Mouse (Mus musculus): Measurements from ENCODE around the gene Edem3. TPM values are rescaled to one million over a fixed set of nuclear protein-coding genes. Genes with fewer than 3 reads are reported as not detected.
A peak's percentile ranks its signal among the peaks of the same experiment; 100 is the strongest.

Gene Edem3
- 10 to 100 TPM; 17.8 to 21.3 TPM for total RNA-seq (2021)
- long read RNA-seq, experiment 1, full-length matches to known transcripts: 2 of 9 reads
- long read RNA-seq, experiment 1, partial matches to known transcripts: 1 of 9 reads
- long read RNA-seq, experiment 1, other reads (novel, unspliced or antisense): 6 of 9 reads
- long read RNA-seq, experiment 2, full-length matches to known transcripts: 1 of 5 reads
- long read RNA-seq, experiment 2, partial matches to known transcripts: 1 of 5 reads
- long read RNA-seq, experiment 2, other reads (novel, unspliced or antisense): 3 of 5 reads

DNA sequence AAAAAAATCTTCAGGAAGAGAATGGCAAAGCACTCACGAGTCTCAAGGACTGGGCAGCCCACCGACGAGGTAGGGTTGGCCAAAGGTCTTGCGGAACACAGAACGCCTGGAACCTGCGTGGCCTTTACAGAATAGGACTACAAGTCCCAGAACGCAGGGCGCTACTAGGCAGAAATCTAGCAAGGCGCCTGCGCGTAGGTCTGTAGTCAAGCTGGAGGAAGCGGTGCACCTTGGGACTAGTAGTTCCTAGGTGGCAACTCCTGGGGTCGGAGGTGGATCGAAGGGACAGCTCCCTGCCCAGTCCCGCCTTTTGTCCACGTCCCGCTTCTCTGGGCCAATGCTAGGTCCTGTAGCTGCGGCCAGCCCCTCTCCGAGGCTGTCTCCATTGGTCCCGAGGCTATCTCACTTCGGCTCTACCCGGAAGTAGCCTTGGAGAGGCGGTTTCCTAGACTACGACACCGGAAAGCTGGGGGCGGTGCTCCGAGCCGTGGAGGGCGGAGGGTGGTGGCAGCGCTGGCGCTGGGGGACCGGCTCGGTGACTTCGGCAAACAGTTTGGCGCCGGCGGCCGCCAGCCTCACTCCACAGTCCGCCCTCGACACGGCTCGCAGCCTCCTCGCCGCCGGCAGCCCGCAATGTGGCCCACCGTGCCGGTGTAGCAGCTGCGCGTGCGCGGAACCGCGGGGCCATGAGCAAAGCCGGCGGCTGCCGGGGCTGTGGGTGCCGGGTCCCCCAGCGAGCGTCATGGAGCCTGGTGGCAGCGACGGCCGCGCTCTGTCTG lies at the start of gene Edem3:
TSS of gene Edem3 (plus strand) at position 491 of the 779 bp plus-strand sequence.
- intact Hi-C loops (cut with DNase I): no loop called here
- peak; percentile 89 to 97 for DNase-seq

DNA sequence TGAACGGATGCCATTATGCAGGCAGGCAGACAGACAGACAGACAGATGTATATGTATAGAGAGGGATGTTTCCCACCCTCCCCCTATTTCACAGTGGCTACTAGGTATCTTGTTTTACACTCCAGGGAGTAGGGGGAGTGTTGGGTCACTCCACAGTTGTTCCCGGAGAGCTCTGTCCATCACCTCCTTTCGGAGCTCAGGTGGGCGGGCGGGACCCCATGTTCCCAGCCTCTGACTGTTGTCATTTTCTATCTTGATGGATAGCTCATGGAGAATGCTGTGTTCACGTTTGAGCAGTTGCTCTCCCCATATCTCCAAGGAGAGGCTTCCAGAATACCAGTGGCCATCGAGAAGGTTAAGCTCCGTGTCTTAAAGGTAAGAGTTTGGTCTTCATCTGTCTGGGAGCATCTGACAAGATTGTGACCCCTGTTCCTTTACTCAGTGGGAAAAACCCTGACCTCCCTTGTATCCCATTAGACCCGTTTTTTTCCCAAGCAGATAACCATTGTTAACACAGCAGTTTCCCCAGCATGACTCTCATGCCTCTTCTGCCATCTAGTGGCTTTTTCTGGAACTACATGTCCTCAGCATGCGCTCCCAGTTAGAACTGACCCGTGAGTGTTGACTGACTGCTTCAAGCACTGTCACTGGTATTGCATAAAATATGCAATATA lies 49.3 kb upstream of the Edem3 start:
- peak; percentile 47 to 70 for DNase-seq
- intact Hi-C loops (cut with DNase I): loop anchor here (1.0 to 5.0 kb wide), 3 partner anchors 64 to 204 kb away; partner anchors contain the start of gene Rnf2

DNA sequence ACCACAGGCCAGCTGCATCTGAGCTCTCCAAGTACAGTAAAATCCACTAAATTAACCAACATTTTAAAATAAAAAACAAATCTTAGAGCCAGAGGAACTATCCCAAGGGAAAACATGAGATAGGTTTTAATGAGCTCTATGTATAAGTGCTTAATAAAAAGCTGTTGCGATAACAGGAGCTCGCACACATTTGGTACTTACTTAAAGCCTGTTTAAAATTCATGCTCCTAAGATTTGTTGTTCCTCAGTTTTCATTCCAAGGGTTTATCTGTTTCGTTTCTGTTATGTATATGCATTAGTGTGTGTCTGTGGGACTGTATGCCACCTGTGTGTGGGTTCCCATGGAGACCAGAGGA lies 48.8 kb upstream of the Edem3 start:
- intact Hi-C loops (cut with DNase I): loop anchor here (1.0 to 5.0 kb wide), 3 partner anchors 64 to 204 kb away; partner anchors contain the start of gene Rnf2
- no peak for DNase-seq

DNA sequence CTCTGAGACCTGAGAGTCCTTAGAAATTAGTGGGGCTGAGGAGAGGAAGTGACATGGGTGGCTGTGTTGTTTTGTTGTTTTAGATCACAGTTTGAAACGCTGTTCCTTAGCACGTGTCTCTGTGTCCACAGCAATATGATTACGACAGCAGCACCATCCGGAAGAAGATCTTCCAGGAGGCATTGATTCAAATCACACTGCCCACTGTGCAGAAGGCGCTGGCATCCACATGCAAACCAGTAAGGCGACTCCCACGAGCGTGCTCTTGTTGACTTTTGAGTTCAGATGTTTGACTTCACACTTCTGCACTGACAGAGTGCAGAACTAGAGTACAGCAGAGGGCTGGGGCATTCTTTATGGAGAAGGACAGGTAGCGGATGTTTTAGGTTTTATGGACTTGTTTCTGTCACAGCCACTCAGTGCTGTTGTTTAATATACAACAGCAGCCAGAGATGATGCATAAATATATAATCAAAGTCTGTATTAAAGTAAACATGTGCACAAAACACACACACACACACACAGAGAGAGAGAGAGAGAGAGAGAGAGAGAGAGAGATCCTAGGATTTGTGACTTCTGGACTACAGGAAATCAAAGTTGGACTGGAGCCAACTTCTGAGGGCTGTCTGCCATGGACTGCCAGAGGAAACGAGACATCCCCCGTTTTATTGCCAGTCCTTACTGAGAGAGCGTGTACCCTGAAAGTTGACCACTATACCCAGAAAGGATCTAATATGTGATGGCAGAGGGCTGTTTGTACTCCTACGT lies 46.0 kb upstream of the Edem3 start:
- intact Hi-C loops (cut with DNase I): loop anchor here (5.0 kb wide), 2 partner anchors 67 to 207 kb away; partner anchors contain the start of gene Rnf2
- no peak for DNase-seq

DNA sequence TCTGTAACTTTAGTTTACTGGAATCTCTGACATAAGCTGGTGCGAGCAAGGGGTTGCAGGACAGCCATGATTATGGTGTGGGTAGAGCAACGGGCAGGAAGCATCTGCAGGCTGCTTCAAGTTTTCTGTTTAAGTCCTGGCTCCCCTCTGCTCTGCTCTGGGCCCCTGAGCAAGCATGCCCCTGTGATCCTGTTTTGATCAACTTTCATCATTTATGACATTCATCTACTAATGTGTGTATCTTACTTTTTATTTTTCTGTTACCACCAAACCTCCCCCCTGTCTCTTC lies 45.5 kb upstream of the Edem3 start:
- DNase-seq: no peak
- intact Hi-C loops (cut with DNase I): loop anchor here (5.0 kb wide), 2 partner anchors 67 to 207 kb away; partner anchors contain the start of gene Rnf2

DNA sequence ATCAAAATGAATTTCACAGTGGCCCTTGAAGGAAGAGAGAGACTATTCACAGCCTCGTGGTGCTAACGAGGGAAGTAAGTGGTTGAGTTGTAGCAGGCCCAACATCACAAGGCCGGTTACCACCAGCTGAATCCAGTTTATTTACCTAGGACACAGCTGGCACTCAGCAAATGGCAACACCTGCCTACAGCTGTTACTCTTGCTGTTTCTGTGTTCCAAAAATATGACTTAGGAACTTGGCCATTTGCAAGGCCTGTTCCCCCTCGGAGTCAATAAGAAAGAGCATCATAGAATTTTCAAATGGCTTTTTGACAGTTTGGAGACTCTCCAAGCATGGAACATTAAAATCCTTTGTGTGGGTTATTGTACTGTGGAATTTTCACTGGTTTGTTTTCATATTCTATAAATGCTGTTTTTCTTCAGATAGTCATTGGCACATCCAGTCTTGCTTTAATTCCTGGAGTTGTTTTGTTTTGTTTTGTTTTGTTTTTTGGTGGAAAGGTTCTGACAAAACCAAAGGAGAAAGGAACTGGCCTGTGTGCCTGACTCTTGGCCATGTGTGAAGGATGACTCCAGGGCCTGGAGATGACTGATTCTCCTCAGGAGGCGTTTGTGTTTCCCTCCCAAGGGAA lies 44.6 kb upstream of the Edem3 start:
- DNase-seq: no peak
- intact Hi-C loops (cut with DNase I): no loop called here

DNA sequence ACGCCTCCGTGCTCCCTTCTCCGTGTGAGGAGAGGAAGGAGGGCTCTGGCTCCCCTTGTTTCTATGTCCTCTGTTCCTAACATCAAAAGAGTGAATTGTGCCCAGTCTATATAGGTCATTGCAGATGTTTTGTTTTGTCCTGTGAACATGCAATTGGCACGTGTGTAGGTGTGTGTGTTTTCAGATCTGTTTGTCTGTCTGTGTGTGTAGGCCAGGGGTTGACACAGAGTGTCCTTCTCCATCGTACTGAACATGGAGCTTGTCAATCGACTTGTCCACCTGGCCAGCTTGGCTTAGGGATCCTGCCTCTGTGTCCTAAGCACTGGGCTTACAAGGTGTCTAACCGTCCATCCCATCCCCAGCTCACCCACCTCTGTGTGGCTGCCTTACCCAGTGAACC lies 44.1 kb upstream of the Edem3 start:
- intact Hi-C loops (cut with DNase I): no loop called here

DNA sequence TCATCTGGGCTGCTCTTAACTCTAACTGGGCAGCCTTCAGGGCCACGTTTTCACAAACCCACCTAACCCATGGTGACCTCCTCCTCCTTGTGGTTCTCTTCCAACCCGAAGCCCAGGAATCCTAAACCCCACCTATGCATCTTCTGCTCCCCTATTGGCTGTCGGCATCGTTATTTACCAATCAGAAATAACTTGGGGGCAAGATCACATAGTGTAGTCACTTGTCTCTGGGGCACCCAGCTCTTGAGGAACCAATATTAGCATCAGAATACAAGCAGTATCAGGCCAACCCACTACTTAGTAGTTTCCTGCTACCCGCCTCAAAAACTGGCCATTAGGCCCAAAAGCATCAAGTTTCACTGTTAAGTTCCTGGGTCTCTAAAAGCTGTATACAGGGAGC lies 42.5 kb upstream of the Edem3 start:
- intact Hi-C loops (cut with DNase I): no loop called here
- no peak for DNase-seq

More for the DNA sequence above, 44.1 kb upstream of the Edem3 start:
- no peak for DNase-seq

DNA sequence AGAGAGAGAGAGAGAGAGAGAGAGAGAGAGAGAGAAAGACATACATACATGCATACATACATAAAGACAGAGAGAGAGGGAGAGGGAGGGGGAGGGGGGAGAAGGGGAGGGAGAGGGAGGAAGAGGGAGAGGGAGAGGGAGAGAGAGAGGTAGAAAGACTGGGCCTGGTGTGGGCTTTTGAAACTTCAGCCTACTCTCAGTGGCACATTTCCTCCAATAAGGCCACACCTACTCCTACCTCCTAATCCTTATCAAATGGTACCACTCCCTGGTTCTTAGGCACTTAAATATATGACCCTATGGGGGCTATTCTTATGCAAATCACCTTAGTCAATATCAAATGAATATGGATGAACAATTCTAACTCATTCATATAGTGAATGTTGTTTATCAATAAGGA lies 41.5 kb upstream of the Edem3 start:
- DNase-seq: no peak
- intact Hi-C loops (cut with DNase I): no loop called here

DNA sequence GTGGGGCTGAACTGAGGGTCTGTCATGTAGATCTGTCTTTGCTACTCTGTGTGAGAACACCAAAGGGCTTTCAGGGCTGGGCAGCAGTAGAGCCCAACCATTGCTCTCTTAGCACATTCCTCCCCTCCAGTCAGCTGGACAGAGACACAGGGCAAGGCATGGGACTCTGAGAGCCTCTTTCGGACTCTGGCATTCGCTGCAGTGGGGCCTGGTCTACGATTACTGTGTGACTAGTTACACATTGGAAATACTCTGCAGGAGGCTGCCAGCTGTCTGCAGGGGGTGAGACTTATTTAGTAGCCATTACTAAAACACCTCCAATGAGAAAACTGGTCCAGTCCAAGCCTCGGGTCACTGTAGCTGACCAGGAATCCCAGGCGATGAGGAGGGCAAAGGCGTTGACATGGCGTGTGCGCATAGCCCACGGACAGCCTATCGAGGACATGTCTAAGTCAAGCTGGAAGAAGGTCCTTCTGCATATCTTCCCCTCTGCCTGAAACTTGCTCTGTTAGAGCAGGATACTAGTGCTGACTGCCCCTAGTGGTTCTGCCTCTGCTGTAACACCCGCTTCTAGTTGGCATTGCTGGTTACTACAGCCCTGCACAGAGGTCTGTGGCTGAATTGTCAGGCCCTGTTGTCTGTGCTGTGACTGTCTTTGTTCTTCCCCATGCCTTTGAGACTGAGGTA lies 39.0 kb upstream of the Edem3 start:
- intact Hi-C loops (cut with DNase I): no loop called here
- DNase-seq: no peak

DNA sequence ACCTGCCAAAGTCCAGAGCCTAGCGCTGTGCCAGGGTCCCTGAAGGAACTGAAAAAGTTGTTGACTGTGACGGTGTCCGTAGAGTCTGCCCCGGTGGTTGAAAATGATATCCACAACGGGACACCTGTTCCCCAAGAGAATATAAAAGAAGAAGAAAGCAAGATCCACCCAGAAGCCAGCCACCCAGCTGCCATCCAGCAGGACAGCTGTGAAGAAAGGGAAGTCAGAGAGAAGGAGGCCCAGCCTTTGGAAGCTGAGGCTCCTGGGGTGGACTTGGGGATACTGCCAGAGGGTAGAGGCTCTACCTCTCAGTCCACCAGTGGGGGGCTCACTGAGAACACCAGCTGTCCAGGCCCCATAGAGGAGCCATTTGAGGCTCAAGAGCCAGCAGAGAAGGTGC lies 37.5 kb upstream of the Edem3 start:
- no peak for DNase-seq
- intact Hi-C loops (cut with DNase I): no loop called here

DNA sequence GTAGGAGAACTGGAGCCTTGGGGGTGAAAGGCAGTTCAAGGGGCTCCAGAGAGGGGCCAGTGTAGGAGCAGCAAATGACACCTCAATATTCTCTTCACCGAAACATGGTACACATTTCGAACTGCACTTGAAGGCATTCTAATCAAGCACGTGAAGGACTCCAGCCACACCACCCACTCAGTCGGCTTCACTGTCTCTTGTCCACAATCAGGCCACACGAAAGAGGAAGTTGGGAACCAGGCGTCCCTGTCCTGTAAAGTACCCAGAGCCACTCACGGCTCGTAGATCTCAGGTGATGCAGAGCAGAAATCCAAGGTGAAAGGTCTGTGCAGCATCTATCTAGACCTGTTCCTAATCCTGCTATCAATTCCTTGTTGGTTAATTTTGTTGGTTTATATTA lies 36.6 kb upstream of the Edem3 start:
- DNase-seq: no peak
- intact Hi-C loops (cut with DNase I): no loop called here

DNA sequence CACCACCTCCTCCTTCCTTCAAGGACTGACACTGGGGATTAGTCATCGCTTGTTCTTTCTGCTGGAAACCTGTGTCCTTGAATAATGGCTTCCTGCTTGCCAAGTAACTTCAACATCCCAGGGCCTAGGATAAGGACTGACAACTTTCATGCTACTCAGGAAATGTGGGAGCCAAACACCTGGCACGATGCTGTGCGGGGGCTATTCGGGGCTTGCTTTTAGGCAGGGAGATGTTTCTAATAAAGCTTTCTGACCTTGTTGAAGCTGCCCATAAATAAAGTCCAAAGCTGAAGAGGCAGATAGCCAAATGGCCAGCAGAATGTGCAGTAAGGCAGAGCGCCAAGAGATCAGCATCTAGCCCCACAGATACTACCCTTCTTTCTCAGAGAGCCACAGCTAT lies 35.3 kb upstream of the Edem3 start:
- intact Hi-C loops (cut with DNase I): no loop called here
- DNase-seq: no peak

DNA sequence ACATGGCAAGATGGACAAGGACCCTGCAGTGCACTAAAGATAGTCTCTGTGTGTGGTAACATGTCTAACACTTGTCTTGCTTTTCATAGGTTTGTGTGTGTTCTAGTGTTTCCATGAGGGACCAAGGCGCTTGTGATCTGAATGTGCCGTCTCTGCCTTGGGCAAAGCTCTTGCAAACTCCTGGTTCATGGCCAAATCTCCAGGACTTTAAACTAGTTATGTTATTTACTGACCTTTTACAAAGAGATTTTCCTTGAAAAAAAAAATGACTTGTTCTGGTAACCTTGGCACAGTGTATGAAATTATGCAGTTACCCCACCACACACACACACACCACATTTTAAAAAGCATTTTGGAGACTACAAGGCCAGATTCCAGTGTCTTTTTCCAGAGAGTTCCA lies 34.6 kb upstream of the Edem3 start:
- intact Hi-C loops (cut with DNase I): no loop called here
- DNase-seq: no peak

DNA sequence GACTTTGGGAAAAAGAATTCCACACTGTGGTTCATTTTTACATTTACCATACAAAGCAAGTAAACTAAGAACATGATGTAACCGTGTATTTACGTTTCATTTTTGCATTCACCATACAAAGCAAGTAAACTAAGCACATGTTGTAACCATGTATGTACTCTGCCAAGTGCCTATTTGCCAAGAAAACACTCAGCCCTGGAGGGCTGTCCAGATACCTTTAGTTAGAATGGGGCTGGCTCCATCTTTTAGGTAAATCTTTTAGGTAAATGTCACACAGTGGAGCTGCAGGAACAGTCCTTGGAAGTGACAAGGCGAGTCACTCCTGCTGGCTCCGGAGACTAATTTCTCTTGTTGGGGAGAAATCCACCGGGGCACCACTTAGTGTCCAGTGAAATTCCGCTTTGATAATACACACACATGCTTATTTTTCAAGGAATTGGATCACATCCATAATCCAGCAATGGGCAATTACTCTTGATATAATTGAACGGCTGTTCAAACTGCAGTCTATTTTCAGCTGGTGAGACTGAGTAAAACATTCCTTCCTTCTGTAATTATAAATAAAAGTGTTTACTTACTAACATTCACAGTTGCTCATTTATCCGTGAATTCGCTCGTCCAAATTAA lies 33.7 kb upstream of the Edem3 start:
- no peak for DNase-seq
- intact Hi-C loops (cut with DNase I): no loop called here

DNA sequence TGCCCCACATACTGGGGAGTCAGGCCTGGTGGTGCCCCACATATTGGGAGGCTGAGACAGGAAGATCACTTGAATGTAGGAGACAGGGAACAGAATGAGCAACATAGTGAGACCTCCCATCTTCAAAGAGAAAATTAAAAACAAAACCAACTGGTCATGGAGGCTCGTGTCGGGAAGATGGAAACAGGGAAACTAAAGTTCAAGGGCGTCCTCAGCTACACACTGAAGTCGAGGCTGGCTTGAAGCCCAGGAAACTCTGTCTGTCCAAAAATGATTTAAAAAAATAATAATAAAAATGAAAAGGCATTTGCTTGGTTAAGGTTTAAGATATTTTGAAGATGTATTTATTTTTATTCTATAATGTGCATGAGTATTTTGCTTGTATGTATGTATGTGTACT lies 31.4 kb upstream of the Edem3 start:
- intact Hi-C loops (cut with DNase I): no loop called here
- no peak for DNase-seq

DNA sequence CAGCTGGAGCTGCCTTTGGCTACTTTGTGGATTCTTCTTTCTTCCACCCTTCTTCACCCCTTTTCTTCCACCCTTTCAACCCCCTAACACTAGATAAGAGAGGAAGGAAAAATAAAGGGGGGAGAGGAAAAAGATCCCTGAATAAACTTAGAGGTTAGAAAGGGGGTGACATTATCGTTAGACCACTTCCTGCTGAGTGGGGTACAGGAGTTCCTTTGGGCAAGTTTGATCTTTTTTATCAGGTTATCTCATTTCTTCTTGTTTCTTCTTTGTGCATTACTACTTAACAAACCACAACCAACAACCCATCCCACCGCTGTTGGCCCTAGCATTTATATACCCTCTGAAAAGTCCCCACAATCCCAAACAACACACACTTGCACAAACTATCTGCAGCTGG lies 29.6 kb upstream of the Edem3 start:
- DNase-seq: no peak
- intact Hi-C loops (cut with DNase I): no loop called here

DNA sequence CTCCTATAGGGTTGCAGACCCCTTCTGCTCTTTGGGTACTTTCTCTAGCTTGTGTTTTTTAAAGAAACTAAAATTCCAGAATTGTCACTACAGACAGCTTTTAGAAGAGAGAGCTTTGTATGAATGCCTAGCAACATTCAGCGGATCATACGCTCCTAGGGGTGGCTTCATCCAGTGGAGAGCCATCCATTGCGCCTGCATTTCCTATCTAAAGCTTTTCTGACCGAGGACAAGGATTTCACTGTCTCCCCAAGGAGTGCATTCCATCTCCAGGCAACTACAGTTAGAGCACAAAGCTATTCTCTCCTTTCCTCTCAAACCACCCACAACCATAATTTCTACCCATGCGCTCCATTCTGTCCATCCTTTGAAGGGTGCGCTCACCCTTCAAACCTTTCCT lies 28.8 kb upstream of the Edem3 start:
- DNase-seq: no peak
- intact Hi-C loops (cut with DNase I): no loop called here

DNA sequence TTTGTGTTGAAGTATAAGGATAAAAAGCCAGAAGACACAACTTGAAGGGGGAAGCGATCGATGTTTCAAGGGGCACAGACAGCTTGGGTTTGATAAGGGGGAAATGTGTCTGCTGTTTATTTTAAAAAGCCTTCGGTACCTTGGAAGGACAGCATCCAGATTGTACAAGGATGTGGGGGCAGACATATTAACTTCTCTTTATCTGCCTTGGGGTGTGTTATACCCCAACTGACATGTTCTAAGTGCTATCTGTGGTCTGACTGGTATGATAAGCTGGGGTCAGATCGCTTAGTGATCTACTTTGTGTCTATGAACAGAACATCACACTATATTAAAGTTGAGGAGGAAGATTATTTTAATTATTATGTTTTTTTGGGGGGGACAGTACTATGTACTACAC lies 27.0 kb upstream of the Edem3 start:
- DNase-seq: no peak
- intact Hi-C loops (cut with DNase I): no loop called here

All from gastrocnemius, postnatal 36 days (tissue).